Mouse (Mus musculus) cerebellum, adult 2 months (tissue): ENCODE measurements around the gene Tspan4.
A peak's percentile ranks its signal among the peaks of the same experiment; 100 is the strongest.

Experiments used
- CTCF ChIP-seq: fragments of 200-500 bp; IDR thresholded peaks from 2 replicates; pipeline ENCODE4 v1.5.1; 2011; ENCODE audit warnings: low read depth, mild to moderate bottlenecking, control low read depth, low read length, moderate library complexity, borderline replicate concordance; ENCODE audit not compliant: insufficient read depth
- POLR2A ChIP-seq: fragments of 200-500 bp; IDR thresholded peaks from 2 replicates; pipeline ENCODE4 v1.6.1; 2011; ENCODE audit warnings: low read length, control low read depth, borderline replicate concordance; ENCODE audit not compliant: insufficient read depth

DNA sequence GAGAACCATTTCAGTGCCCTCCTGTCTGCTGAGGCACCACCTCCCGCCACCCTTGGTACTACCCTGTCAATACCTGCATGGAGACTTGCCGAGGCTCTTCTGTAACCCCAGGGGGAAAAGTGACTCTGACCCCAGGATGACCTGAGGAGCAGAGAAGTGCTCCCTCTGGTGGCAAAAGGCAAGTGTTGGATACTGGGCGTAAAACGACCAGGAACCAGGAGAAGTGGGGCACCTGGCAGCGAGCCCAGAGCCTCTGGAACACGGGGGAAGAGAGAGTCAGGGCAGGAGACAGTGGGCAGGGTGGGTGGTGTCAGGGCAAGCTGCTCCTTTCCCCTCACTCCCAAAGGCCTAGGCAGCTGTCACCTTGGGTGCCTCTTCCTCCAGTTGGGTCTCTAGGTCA lies 34.4 kb upstream of the Tspan4 start:
- TF ChIP-seq CTCF (peak; percentile 80), POLR2A (no peak)
